Mouse (Mus musculus): ENCODE measurements around the gene Gm42906. TPM values are rescaled to one million over a fixed set of nuclear protein-coding genes. Genes with fewer than 3 reads are reported as not detected.

Gm42906 gene
- polyA plus RNA-seq, 1 experiment = not detected

DNA sequence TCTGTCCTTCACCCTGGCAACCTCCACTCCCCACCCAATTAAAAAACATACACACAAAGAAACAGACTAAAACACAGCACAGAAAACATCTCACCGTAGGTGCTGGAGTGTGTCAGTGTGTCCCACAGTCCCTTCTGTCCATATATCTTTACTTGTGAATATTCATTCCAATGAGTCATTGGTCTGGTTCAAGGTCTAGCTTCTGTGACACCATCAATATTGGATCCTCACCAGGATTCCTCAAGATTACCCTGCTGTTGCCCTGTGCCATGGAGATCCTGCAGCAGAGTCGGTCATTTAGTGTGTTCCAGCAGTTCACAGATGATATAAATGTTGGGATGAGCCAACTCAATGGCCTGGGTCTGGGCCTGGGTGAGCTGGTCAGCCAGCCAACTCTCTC, 152.0 kb downstream of the Gm42906 start:
- no peak overlapping the region for H3K4me3 ChIP-seq (ENCODE audit: low read depth, low read length)
- WGBS = 91% methylated on average over 2 of the region's 2 CpGs
- no peaks in the 10 kb centered on the region for H3K27me3 ChIP-seq (ENCODE audit: control insufficient read depth, insufficient read depth, low read length)
- no peaks in the 10 kb centered on the region for H3K36me3 ChIP-seq (ENCODE audit: control insufficient read depth, insufficient read depth, low read length)
- H3K27ac ChIP-seq (ENCODE audit: insufficient read depth, low read depth, low read length) = no peak overlapping the region
- TF ChIP-seq CTCF (IDR thresholded peaks at IDR 0.05; ENCODE audit: extremely low read depth, insufficient read length, insufficient replicate concordance, low read depth, low read length) (no peak), POLR2A (IDR thresholded peaks at IDR 0.05; ENCODE audit: low read depth, low read length) (no peak)
- no peaks in the 10 kb centered on the region for H3K4me1 ChIP-seq (ENCODE audit: control insufficient read depth, insufficient read depth, insufficient read length, low read length)

DNA sequence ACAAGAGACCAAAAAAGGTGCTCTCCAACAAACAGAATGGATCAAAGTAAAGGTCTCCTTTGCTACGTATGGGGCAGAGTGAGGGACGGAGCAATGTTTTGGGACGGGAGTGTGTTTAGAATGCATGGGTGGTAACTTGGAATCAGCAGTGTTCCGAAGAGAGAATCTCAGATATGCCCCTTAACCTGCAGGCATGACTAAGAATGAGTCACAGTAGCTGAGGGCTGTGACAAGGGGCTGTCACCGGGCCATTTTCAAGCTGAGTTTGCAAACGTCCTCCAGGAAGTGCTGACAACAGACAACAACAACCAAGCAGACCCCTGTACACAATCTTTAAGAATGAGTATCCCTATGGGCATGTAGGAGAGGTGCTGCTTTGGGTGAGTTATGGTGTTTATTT, 153.7 kb downstream of the Gm42906 start:
- whole genome bisulfite sequencing = 81% methylated on average over 6 of the region's 6 CpGs
- H3K27ac ChIP-seq (ENCODE audit: insufficient read depth, low read depth, low read length) = no peak overlapping the region
- no peaks in the 10 kb centered on the region for H3K36me3 ChIP-seq (ENCODE audit: control insufficient read depth, insufficient read depth, low read length)
- TF ChIP-seq CTCF (IDR thresholded peaks at IDR 0.05; ENCODE audit: extremely low read depth, insufficient read length, insufficient replicate concordance, low read depth, low read length) = no peak
- TF ChIP-seq POLR2A (IDR thresholded peaks at IDR 0.05; ENCODE audit: low read depth, low read length) = no peak
- H3K27me3 ChIP-seq (ENCODE audit: control insufficient read depth, insufficient read depth, low read length) = no peaks in the 10 kb centered on the region
- no peaks in the 10 kb centered on the region for H3K4me1 ChIP-seq (ENCODE audit: control insufficient read depth, insufficient read depth, insufficient read length, low read length)
- H3K4me3 ChIP-seq (ENCODE audit: low read depth, low read length) = no peak overlapping the region

DNA sequence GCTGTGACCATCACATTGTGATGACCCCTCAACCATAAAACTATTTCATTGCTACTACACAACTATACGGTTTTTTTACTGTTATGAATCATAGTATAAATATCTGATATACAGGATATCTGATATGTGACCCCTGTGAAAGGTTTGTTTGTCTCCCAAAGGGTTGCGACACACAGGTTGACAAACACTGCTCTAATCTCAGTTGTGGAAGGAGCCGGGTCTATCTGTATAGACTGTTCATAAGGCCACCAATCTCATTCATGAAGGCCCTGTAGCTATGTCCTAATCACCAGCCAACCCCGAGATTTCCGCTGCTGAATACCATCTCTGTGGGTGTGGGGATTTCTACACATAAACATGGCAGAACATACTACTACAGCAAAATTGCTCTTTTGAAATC, 157.1 kb downstream of the Gm42906 start:
- Histone ChIP-seq H3K36me3 (ENCODE audit: control insufficient read depth, insufficient read depth, low read length) (no peaks in the 10 kb centered on the region), H3K4me3 (ENCODE audit: low read depth, low read length) (no peak overlapping the region), H3K27ac (ENCODE audit: insufficient read depth, low read depth, low read length) (no peak overlapping the region), H3K4me1 (ENCODE audit: control insufficient read depth, insufficient read depth, insufficient read length, low read length) (no peaks in the 10 kb centered on the region), H3K27me3 (ENCODE audit: control insufficient read depth, insufficient read depth, low read length) (no peaks in the 10 kb centered on the region)
- 75% methylated on average over 5 of the region's 5 CpGs for WGBS
- TF ChIP-seq CTCF (IDR thresholded peaks at IDR 0.05; ENCODE audit: extremely low read depth, insufficient read length, insufficient replicate concordance, low read depth, low read length) (no peak), POLR2A (IDR thresholded peaks at IDR 0.05; ENCODE audit: low read depth, low read length) (no peak)

DNA sequence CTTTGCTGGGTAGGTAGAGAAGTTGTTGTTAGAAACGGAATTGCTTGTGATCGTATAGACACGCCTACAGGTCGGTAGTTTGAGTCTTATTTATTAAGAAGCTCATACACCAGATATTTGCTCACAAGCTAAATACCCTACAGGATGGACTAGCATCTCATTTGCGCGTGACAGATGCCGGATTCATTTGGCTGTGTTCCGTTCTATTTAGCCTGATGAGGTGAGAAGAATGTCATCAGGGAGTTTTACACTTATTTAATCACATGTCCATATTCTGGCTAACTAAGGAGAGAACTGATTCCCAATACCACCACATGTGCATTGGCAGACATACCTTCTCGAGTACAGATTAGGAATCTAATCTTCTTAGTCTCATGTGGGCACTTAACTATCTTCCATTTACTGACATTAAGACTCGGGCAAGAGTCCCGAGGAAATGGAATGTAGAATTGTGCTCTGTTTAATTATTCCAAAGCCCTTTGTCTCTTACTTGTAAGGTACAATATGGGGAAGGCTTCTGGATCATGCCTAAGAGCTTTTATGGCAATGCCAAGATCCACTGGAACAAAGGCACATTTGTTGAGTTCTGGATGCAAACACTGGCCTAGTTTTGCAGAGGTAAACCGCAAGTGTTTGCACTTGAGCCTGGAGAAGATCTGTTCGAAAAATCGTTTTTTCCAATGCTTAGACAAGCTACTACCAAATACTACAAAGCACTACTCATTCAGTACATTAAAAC, 160.9 kb downstream of the Gm42906 start:
- Histone ChIP-seq H3K36me3 (ENCODE audit: control insufficient read depth, insufficient read depth, low read length) (no peaks in the 10 kb centered on the region), H3K27ac (ENCODE audit: insufficient read depth, low read depth, low read length) (no peak overlapping the region), H3K4me1 (ENCODE audit: control insufficient read depth, insufficient read depth, insufficient read length, low read length) (no peaks in the 10 kb centered on the region), H3K4me3 (ENCODE audit: low read depth, low read length) (no peak overlapping the region), H3K27me3 (ENCODE audit: control insufficient read depth, insufficient read depth, low read length) (no peaks in the 10 kb centered on the region)
- WGBS = 83% methylated on average over 14 of the region's 14 CpGs
- TF ChIP-seq CTCF (IDR thresholded peaks at IDR 0.05; ENCODE audit: extremely low read depth, insufficient read length, insufficient replicate concordance, low read depth, low read length) = no peak
- no peak for TF ChIP-seq POLR2A (IDR thresholded peaks at IDR 0.05; ENCODE audit: low read depth, low read length)

DNA sequence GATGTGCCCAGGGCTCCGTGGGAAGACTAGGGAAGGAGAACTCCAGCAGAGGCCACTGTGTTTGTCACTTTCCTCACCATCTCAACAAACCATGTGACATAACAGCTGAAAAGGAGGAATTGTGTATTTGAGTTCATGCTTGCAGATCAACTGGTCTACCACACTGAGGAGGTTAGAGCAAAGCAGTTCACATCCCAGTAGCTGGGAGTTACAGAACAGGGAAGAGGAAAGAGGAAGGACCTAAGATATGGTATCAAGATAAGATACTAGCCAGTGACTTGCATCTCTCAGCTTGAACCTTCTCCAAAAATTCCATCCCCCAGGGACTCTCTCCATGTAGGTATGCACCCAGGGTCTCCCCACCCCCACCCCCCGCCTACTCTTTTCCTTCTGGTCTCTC, 166.4 kb downstream of the Gm42906 start:
- TF ChIP-seq POLR2A (IDR thresholded peaks at IDR 0.05; ENCODE audit: low read depth, low read length) = no peak
- no peak for TF ChIP-seq CTCF (IDR thresholded peaks at IDR 0.05; ENCODE audit: extremely low read depth, insufficient read length, insufficient replicate concordance, low read depth, low read length)
- WGBS = 89% methylated on average over 2 of the region's 2 CpGs

DNA sequence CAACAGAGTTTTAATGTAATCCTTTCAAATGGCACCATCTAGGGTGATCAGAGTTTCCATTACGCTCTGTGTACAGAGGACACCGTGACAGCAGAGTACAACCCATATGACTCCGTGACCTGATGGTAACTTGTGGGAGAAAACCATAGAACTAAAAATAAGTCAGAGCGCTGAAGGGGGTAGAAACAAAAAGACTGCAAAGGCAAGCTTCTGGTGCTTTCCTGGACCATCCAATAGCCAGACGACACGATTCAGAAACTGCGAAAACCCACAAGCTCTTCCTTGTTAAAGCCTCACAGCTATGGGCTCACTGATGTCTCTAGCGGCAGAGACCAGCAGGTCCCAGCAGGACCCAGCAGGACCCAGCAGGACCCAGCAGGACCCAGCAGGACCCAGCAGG, 175.8 kb downstream of the Gm42906 start:
- WGBS = 85% methylated on average over 8 of the region's 8 CpGs
- TF ChIP-seq CTCF (IDR thresholded peaks at IDR 0.05; ENCODE audit: extremely low read depth, insufficient read length, insufficient replicate concordance, low read depth, low read length) (no peak), POLR2A (IDR thresholded peaks at IDR 0.05; ENCODE audit: low read depth, low read length) (no peak)
- peaks cover 16% of the 10 kb centered on the region; the same call in 1 of the 2 replicates for H3K4me1 ChIP-seq (ENCODE audit: control insufficient read depth, insufficient read depth, insufficient read length, low read length)
- no peak overlapping the region for H3K4me3 ChIP-seq (ENCODE audit: low read depth, low read length)
- H3K27me3 ChIP-seq (ENCODE audit: control insufficient read depth, insufficient read depth, low read length) = no peaks in the 10 kb centered on the region
- no peak overlapping the region for H3K27ac ChIP-seq (ENCODE audit: insufficient read depth, low read depth, low read length)
- no peaks in the 10 kb centered on the region for H3K36me3 ChIP-seq (ENCODE audit: control insufficient read depth, insufficient read depth, low read length)

More for the DNA sequence above, 166.4 kb downstream of the Gm42906 start:
- no peak overlapping the region for H3K27ac ChIP-seq (ENCODE audit: insufficient read depth, low read depth, low read length)
- no peaks in the 10 kb centered on the region for H3K4me1 ChIP-seq (ENCODE audit: control insufficient read depth, insufficient read depth, insufficient read length, low read length)
- H3K36me3 ChIP-seq (ENCODE audit: control insufficient read depth, insufficient read depth, low read length) = no peaks in the 10 kb centered on the region
- H3K27me3 ChIP-seq (ENCODE audit: control insufficient read depth, insufficient read depth, low read length) = no peaks in the 10 kb centered on the region
- H3K4me3 ChIP-seq (ENCODE audit: low read depth, low read length) = no peak overlapping the region

DNA sequence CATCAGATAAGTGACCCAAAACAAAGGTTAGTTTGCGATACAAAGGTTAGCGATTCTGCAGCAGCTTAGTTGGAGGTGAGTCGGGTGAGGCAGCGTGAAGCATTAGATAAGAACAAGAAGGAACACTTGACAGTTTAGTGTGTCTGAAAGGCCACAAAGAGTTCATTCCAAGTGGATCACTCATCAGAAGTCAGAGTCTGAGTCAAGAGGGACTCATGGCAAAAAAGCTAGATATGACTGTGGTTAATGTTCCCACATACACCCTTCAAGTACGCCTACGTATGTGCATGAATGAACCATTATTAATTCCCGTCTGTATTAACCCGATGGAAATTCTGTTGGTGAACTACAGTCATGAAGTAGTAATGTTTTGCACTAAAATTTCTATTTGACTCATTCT, 176.3 kb downstream of the Gm42906 start:
- no peak for TF ChIP-seq POLR2A (IDR thresholded peaks at IDR 0.05; ENCODE audit: low read depth, low read length)
- TF ChIP-seq CTCF (IDR thresholded peaks at IDR 0.05; ENCODE audit: extremely low read depth, insufficient read length, insufficient replicate concordance, low read depth, low read length) = no peak
- WGBS = 47% methylated on average over 8 of the region's 8 CpGs
- H3K36me3 ChIP-seq (ENCODE audit: control insufficient read depth, insufficient read depth, low read length) = no peaks in the 10 kb centered on the region
- H3K27ac ChIP-seq (ENCODE audit: insufficient read depth, low read depth, low read length) = no peak overlapping the region
- H3K4me3 ChIP-seq (ENCODE audit: low read depth, low read length) = no peak overlapping the region
- H3K27me3 ChIP-seq (ENCODE audit: control insufficient read depth, insufficient read depth, low read length) = no peaks in the 10 kb centered on the region
- peaks cover 16% of the 10 kb centered on the region; the same call in 1 of the 2 replicates for H3K4me1 ChIP-seq (ENCODE audit: control insufficient read depth, insufficient read depth, insufficient read length, low read length)
